In genomic region chr2:165458189-165458588, GRCm38 (mm10) we compare ENCODE assay signal across 21 mouse cellular contexts. TPM values are rescaled to one million over a fixed set of nuclear protein-coding genes. Genes with fewer than 3 reads are reported as not detected.
DNase-seq lines count a peak whose midpoint lies in the region; ATAC-seq and TF ChIP-seq lines count a peak whose summit lies in the region.
"Had no signal": no experiment of that assay in that cellular context is flagged by ENCODE, and none has a peak within 500 bp of the region (broad histone marks: within the 10 kb centered on the region; RNA-seq: fewer than 3 reads in every experiment).

No protein-coding gene starts in this region.

- H3K4me1 ChIP-seq in midbrain, embryonic 10.5 days: peaks cover 22% of the 10 kb centered on the region
- no peaks in the 10 kb centered on the region for H3K4me1 ChIP-seq in midbrain, postnatal 0 days (ENCODE audit: insufficient read depth, low read length)
- no peaks in the 10 kb centered on the region for H3K4me1 ChIP-seq in hindbrain, postnatal 0 days (ENCODE audit: insufficient read depth, low read length)
- H3K4me1 ChIP-seq: embryonic facial prominence, embryonic 13.5 days; heart, embryonic 13.5 days had no signal

- no peaks in the 10 kb centered on the region for H3K36me3 ChIP-seq in midbrain, embryonic 10.5 days
- no peaks in the 10 kb centered on the region for H3K36me3 ChIP-seq in midbrain, postnatal 0 days (ENCODE audit: insufficient read depth, low read length)
- H3K36me3 ChIP-seq in hindbrain, postnatal 0 days (ENCODE audit: insufficient read depth, low read length): no peaks in the 10 kb centered on the region
- H3K36me3 ChIP-seq: embryonic facial prominence, embryonic 13.5 days; forebrain, embryonic 12.5 days; heart, embryonic 13.5 days; hindbrain, embryonic 12.5 days had no signal

- no peaks in the 10 kb centered on the region for H3K27me3 ChIP-seq in midbrain, embryonic 10.5 days (ENCODE audit: low read depth, poor library complexity, severe bottlenecking)
- H3K27me3 ChIP-seq in midbrain, postnatal 0 days (ENCODE audit: insufficient read depth, low read length): no peaks in the 10 kb centered on the region
- no peaks in the 10 kb centered on the region for H3K27me3 ChIP-seq in hindbrain, postnatal 0 days (ENCODE audit: insufficient read depth, low read length)
- H3K27me3 ChIP-seq: hindbrain, embryonic 12.5 days had no signal

- H3K9me3 ChIP-seq in midbrain, embryonic 10.5 days (replicated peaks): no peaks in the 10 kb centered on the region
- H3K9me3 ChIP-seq in midbrain, postnatal 0 days (ENCODE audit: low read length): no peaks in the 10 kb centered on the region
- H3K9me3 ChIP-seq in hindbrain, postnatal 0 days (ENCODE audit: low read length): no peaks in the 10 kb centered on the region
- H3K9me3 ChIP-seq: embryonic facial prominence, embryonic 13.5 days; forebrain, embryonic 12.5 days; heart, embryonic 13.5 days; hindbrain, embryonic 12.5 days had no signal

- WGBS in midbrain, embryonic 10.5 days: 56% methylated on average over 5 of the region's 5 CpGs
- WGBS in midbrain, postnatal 0 days: 54% methylated on average over 5 of the region's 5 CpGs
- WGBS in hindbrain, postnatal 0 days: 69% methylated on average over 5 of the region's 5 CpGs

- ATAC-seq in midbrain, postnatal 0 days (ENCODE audit: low FRiP score): no peak
- ATAC-seq in hindbrain, postnatal 0 days: no peak
- ATAC-seq: forebrain, embryonic 16.5 days had no signal

- no peak for TF ChIP-seq CTCF in midbrain, postnatal 0 days (IDR thresholded peaks at IDR 0.05)
- no peak for TF ChIP-seq CTCF in hindbrain, postnatal 0 days (IDR thresholded peaks at IDR 0.05; ENCODE audit: low read depth)

- H3K9ac ChIP-seq in midbrain, postnatal 0 days (replicated peaks; ENCODE audit: low read length, poor library complexity, severe bottlenecking): no peak overlapping the region
- H3K9ac ChIP-seq in hindbrain, postnatal 0 days (replicated peaks; ENCODE audit: low read length): no peak overlapping the region
- H3K9ac ChIP-seq: embryonic facial prominence, embryonic 13.5 days; forebrain, embryonic 12.5 days; heart, embryonic 13.5 days; hindbrain, embryonic 12.5 days had no signal

- no peak overlapping the region for H3K4me2 ChIP-seq in midbrain, postnatal 0 days (ENCODE audit: low read depth, low read length, poor library complexity, severe bottlenecking)
- no peak overlapping the region for H3K4me2 ChIP-seq in hindbrain, postnatal 0 days (ENCODE audit: low read depth, low read length)
- H3K4me2 ChIP-seq: embryonic facial prominence, embryonic 13.5 days; forebrain, embryonic 12.5 days; heart, embryonic 13.5 days; hindbrain, embryonic 12.5 days had no signal

- H3K27ac ChIP-seq in midbrain, embryonic 10.5 days (replicated peaks): 0 out of 2 replicates have a peak overlapping the region, but pooled peaks have one; percentile 13
- H3K27ac ChIP-seq in midbrain, postnatal 0 days (ENCODE audit: low read depth, low read length): no peak overlapping the region
- no peak overlapping the region for H3K27ac ChIP-seq in hindbrain, postnatal 0 days
- H3K27ac ChIP-seq: embryonic facial prominence, embryonic 13.5 days; forebrain, embryonic 12.5 days; gastrocnemius, adult 2 months; heart, embryonic 13.5 days; hindbrain, embryonic 12.5 days had no signal

- no peak for DNase-seq in midbrain, embryonic 10.5 days (ENCODE audit: low spot score)
- no peak for DNase-seq in midbrain, postnatal 0 days (ENCODE audit: low spot score)
- peak; percentile 58 for DNase-seq in kidney, postnatal 10 days
- DNase-seq in kidney, postnatal 4 days: peak; percentile 31 to 64
- no peak for DNase-seq in heart, adult 9 months (ENCODE audit: low spot score in 2 of 2)
- no peak for DNase-seq in hindbrain, postnatal 0 days (ENCODE audit: low spot score)
- DNase-seq: adrenal gland, adult 2 months; adrenal gland, postnatal 25 days; cerebellum, adult 18-20 months; cerebellum, adult 9-11 months; cerebellum, postnatal 36 days; gastrocnemius, adult 2 months; gastrocnemius, postnatal 25 days; heart, postnatal 4 days had no signal

- no peak overlapping the region for H3K4me3 ChIP-seq in midbrain, embryonic 10.5 days
- H3K4me3 ChIP-seq in midbrain, postnatal 0 days (ENCODE audit: low read depth, low read length): no peak overlapping the region
- no peak overlapping the region for H3K4me3 ChIP-seq in hindbrain, postnatal 0 days (ENCODE audit: low read length)
- H3K4me3 ChIP-seq: embryonic facial prominence, embryonic 13.5 days; forebrain, embryonic 12.5 days; gastrocnemius, adult 2 months; heart, embryonic 13.5 days; hindbrain, embryonic 12.5 days had no signal

RNA-seq across cellular contexts. Expression of gene Slc13a3, which starts 14.8 kb away (rescaled TPM):
- polyA plus RNA-seq in midbrain, embryonic 10.5 days (2016; fragmentation: Nextera tagmentation; extraction: Ambion mirVana): 0.48 and 1.3 TPM in 2 replicates
- total RNA-seq in midbrain, postnatal 0 days (2014; rRNA removed): 25.5 and 32.1 TPM in 2 replicates
- polyA plus RNA-seq in midbrain, postnatal 0 days (2015; fragmentation: Nextera tagmentation; extraction: Ambion mirVana): 17.4 and 20.3 TPM in 2 replicates
- 25.2 and 29.3 TPM in 2 replicates for total RNA-seq in hindbrain, postnatal 0 days (2014; rRNA removed)
- polyA plus RNA-seq in hindbrain, postnatal 0 days (2015; fragmentation: Nextera tagmentation; extraction: Ambion mirVana): 15.5 and 17.8 TPM in 2 replicates

RNA-seq across cellular contexts. Expression of gene Trp53rka, which starts 34.9 kb away (rescaled TPM):
- polyA plus RNA-seq in midbrain, embryonic 10.5 days (2016; fragmentation: Nextera tagmentation; extraction: Ambion mirVana): 53.2 and 56.9 TPM in 2 replicates
- 37.1 and 54.9 TPM in 2 replicates for total RNA-seq in midbrain, postnatal 0 days (2014; rRNA removed)
- polyA plus RNA-seq in midbrain, postnatal 0 days (2015; fragmentation: Nextera tagmentation; extraction: Ambion mirVana): 37.0 and 40.3 TPM in 2 replicates
- 39.7 and 41.2 TPM in 2 replicates for total RNA-seq in hindbrain, postnatal 0 days (2014; rRNA removed)
- polyA plus RNA-seq in hindbrain, postnatal 0 days (2015; fragmentation: Nextera tagmentation; extraction: Ambion mirVana): 35.0 and 35.7 TPM in 2 replicates

RNA-seq across cellular contexts. Expression of gene Slc2a10, which starts 45.4 kb away (rescaled TPM):
- 4.0 and 4.4 TPM in 2 replicates for polyA plus RNA-seq in midbrain, embryonic 10.5 days (2016; fragmentation: Nextera tagmentation; extraction: Ambion mirVana)
- total RNA-seq in midbrain, postnatal 0 days (2014; rRNA removed): 1.8 and 1.9 TPM in 2 replicates
- polyA plus RNA-seq in midbrain, postnatal 0 days (2015; fragmentation: Nextera tagmentation; extraction: Ambion mirVana): 2.5 and 2.6 TPM in 2 replicates
- 4.5 and 4.9 TPM in 2 replicates for total RNA-seq in hindbrain, postnatal 0 days (2014; rRNA removed)
- 2.8 and 3.1 TPM in 2 replicates for polyA plus RNA-seq in hindbrain, postnatal 0 days (2015; fragmentation: Nextera tagmentation; extraction: Ambion mirVana)

RNA-seq across cellular contexts. Expression of gene Ocstamp, which starts 58.0 kb away (rescaled TPM):
- 0.06 and 0.07 TPM in 2 replicates for polyA plus RNA-seq in midbrain, embryonic 10.5 days (2016; fragmentation: Nextera tagmentation; extraction: Ambion mirVana)
- total RNA-seq in midbrain, postnatal 0 days (2014; rRNA removed): not detected in 2 replicates
- 0.04 and 0.06 TPM in 2 replicates for polyA plus RNA-seq in midbrain, postnatal 0 days (2015; fragmentation: Nextera tagmentation; extraction: Ambion mirVana)
- total RNA-seq in hindbrain, postnatal 0 days (2014; rRNA removed): 0.05 TPM in 1 of 2 replicates, not detected in the other
- polyA plus RNA-seq in hindbrain, postnatal 0 days (2015; fragmentation: Nextera tagmentation; extraction: Ambion mirVana): 0.05 TPM in 1 of 2 replicates, not detected in the other
- total RNA-seq: granulocyte monocyte progenitor cell, adult 5-6 weeks; heart, adult 8-10 months; heart, postnatal 4 days had no signal
- polyA plus RNA-seq: embryonic facial prominence, embryonic 13.5 days; forebrain, embryonic 16.5 days; heart, embryonic 13.5 days had no signal

Comparison
In these comparisons a context has a peak if more than half of its experiments do, and no peak if none do; other contexts are left out.
1. DNase-seq: peak in kidney, postnatal 10 days (single experiment) and kidney, postnatal 4 days (2 of 2); none in midbrain, embryonic 10.5 days (single experiment), midbrain, postnatal 0 days (single experiment), heart, adult 9 months (0 of 2) and hindbrain, postnatal 0 days (single experiment).